Mouse (Mus musculus) megakaryocyte, embryonic 14.5 days (primary cell): ENCODE data around the gene Unc13a.

ENCODE experiments used
- FLI1 ChIP-seq: IDR thresholded peaks from 2 replicates; pipeline ENCODE4 v1.6.1; 2012; ENCODE audit warnings: low read length, inconsistent platforms, mixed read lengths
- GATA1 ChIP-seq: IDR thresholded peaks from 3 replicates; pipeline ENCODE4 v1.6.1; 2012; ENCODE audit warnings: mixed read lengths, low read length, inconsistent platforms, borderline replicate concordance

DNA sequence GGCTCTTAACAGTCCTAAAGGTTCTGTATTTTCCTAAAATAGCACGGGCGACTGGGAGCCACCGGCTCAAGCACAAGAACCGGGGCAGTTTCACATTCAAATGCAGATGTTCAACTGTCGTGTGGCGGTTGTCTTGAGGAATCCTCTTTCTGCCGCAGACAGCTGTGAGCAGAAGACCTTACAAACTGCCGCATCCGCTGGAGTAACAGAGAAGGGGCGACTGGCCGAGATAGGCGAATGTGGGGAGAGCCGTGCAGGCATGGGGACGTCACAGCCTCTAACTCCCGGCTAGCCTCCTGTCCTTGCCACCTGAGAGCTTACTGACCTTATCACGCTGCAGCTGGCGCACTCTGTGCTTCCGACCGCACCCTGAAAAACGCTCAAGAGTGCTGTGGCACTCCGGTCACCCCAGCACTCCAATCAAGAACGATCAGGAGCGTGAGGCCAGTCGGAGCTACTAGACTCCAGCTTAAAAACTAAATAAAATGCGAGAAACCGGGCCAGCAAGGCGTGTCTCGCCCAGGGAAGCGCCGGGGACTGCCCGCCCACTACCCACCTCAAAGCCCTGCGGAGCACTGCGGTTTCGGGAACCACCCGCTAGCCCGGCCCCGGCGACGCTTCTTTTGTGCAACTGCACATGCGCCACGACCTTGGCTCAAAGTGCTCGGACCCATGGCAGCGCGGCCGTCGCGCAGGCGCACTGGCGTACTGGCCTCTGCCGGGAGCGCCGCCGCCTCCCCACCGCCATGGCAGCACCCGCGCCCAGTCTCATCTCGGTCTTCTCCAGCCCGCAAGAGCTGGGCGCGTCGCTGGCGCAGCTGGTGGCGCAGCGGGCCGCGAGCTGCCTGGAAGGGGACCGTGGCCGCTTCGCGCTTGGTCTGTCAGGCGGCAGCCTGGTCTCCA, 79.8 kb downstream of the Unc13a start, which contains the start of gene Pgls:
- no peak for TF ChIP-seq GATA1
- TF ChIP-seq FLI1, result no peak
